Mouse (Mus musculus): ENCODE data around the gene Gm45208. TPM values are rescaled to one million over a fixed set of nuclear protein-coding genes. Genes with fewer than 3 reads are reported as not detected.

The Gm45208 gene
- not detected for polyA plus RNA-seq (2021)

- peak; percentile 84 for ATAC-seq
- H3K27me3 ChIP-seq: peaks cover 5% of the 10 kb centered on the region
- POLR2A ChIA-PET: interaction anchor here (0.5 kb wide), 1 partner anchor 66 kb away, joined by 3 read pairs; no protein-coding TSS in a partner anchor
- no peak for TF ChIP-seq CTCF (IDR thresholded peaks at IDR 0.05)
- peak; percentile 38 for DNase-seq (ENCODE audit: low read depth, low spot score)
- in situ Hi-C loops (cut with MboI; ENCODE audit: low pct_unique_long_range_greater_than_20kb): no loop called here
- CTCF ChIA-PET: no interaction called here
Measured at GRCm38 (mm10) chrX:7721514-7722281, at the start of gene Gm45208. Gm45208 (plus strand) TSS chrX:7722245.

GRCm38 (mm10) chrX:7672739-7673138 is 49.3 kb upstream of the Gm45208 start:
- no peaks in the 10 kb centered on the region for H3K27me3 ChIP-seq
- TF ChIP-seq CTCF (IDR thresholded peaks at IDR 0.05): no peak
- POLR2A ChIA-PET: no interaction called here
- DNase-seq (ENCODE audit: low read depth, low spot score): no peak
- ATAC-seq: no peak
- CTCF ChIA-PET: no interaction called here
- in situ Hi-C loops (cut with MboI; ENCODE audit: low pct_unique_long_range_greater_than_20kb): no loop called here

DNA sequence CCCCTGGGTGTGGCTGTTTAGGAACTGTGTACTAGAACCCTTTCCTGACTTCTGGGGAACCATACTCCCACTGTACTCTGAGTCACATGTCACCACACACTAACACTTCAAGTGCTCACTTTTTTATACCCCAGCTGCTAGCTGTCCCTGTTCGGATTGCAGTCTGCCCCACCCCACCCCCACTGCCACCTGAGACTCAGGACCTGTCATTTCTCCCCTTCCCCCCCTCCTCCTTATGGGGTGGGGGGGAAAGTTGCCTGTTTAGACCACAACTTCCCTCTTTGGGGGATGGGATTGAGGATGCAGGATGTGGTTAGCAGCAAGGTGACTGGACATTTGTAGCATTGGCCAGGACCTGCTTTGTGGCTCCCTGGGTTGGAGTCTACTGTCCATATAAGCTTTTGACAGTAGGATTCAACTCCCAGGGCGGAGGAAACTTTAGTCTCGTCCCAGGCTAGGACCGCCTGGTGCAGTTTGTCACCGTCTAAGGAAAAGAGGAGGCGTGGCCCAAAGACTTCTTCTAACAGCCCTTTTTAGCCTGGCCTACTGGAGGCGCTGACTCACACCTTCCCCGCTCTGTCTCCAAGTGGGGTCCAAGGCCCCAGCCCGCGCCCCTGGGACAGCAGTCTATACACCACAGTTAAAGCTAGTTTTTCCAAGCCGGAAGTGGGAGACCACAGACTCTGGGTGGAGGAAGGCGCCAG is 48.3 kb upstream of the Gm45208 start:
- in situ Hi-C loops (cut with MboI; ENCODE audit: low pct_unique_long_range_greater_than_20kb): no loop called here
- no peak for ATAC-seq
- DNase-seq (ENCODE audit: low read depth, low spot score): no peak
- TF ChIP-seq CTCF (IDR thresholded peaks at IDR 0.05): no peak
- H3K27me3 ChIP-seq: peaks cover 4% of the 10 kb centered on the region
- CTCF ChIA-PET: no interaction called here
- POLR2A ChIA-PET: no interaction called here

DNA sequence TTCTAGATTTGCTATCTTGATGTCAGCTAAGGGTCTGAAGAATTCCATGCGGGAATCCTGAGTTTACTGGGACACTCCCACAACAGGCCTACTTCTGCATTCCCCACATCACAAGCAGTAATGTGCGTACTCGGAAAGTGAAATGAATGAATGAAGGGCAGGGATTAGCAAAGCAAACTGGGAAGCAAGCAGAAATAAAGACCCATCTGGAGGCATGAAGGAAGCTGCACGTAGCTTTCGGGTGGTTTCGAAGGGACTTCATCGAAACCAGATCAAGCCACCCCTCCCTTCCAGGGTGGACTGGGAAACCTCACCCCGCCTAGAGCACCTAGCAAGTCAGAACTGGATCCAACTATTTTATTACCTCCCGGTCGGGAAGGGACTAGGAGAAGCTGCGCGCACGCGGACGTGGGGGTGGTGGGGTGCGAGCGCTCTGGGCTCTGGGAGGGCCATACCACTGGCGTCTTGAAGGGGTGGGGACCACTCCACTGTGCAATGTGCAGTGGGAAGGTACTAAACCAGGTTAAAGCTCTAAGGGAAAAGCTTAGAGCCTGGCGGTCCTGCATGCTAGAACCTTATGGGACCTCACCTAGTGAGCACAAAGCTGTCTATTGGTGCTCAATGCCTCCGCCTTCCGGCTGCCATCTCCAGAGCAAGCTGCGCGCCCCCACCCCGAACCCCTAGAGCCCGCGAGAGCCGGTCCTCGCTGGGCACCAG is 47.6 kb upstream of the Gm45208 start:
- no peak for TF ChIP-seq CTCF (IDR thresholded peaks at IDR 0.05)
- CTCF ChIA-PET: no interaction called here
- ATAC-seq (no peak), DNase-seq (ENCODE audit: low read depth, low spot score) (no peak)
- in situ Hi-C loops (cut with MboI; ENCODE audit: low pct_unique_long_range_greater_than_20kb): no loop called here
- peaks cover 7% of the 10 kb centered on the region for H3K27me3 ChIP-seq
- POLR2A ChIA-PET: no interaction called here

- in situ Hi-C loops (cut with MboI; ENCODE audit: low pct_unique_long_range_greater_than_20kb): no loop called here
- ATAC-seq (no peak), DNase-seq (ENCODE audit: low read depth, low spot score) (no peak)
- no peak for TF ChIP-seq CTCF (IDR thresholded peaks at IDR 0.05)
- H3K27me3 ChIP-seq: peaks cover 7% of the 10 kb centered on the region
- CTCF ChIA-PET: no interaction called here
- POLR2A ChIA-PET: no interaction called here
Measured at GRCm38 (mm10) chrX:7675001-7675380, 47.1 kb upstream of the Gm45208 start.

DNA sequence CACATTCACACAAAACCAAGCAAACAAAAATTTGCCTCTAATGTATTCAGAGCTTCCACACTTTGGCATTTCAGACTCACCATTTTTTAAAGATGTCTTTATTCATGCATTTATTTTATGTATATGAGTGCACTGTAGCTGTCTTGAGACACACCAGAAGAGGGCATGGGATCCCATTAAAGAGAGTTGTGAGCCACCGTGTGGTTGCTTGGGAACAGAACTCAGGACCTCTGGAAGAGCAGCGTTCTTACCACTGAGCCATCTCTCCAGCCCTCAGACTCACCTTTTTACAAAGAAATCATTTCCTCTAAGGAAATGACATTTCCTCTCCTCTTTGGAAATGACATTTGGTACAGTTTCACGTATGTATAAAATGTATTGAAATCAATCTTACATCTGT is 43.1 kb upstream of the Gm45208 start:
- H3K27me3 ChIP-seq: peaks cover 20% of the 10 kb centered on the region
- POLR2A ChIA-PET: no interaction called here
- ATAC-seq: no peak
- TF ChIP-seq CTCF (IDR thresholded peaks at IDR 0.05): no peak
- CTCF ChIA-PET: interaction anchor here (0.9 to 1.0 kb wide), 2 partner anchors 15 to 210 kb away, joined by 3 read pairs; no protein-coding TSS in a partner anchor
- in situ Hi-C loops (cut with MboI; ENCODE audit: low pct_unique_long_range_greater_than_20kb): no loop called here
- no peak for DNase-seq (ENCODE audit: low read depth, low spot score)

DNA sequence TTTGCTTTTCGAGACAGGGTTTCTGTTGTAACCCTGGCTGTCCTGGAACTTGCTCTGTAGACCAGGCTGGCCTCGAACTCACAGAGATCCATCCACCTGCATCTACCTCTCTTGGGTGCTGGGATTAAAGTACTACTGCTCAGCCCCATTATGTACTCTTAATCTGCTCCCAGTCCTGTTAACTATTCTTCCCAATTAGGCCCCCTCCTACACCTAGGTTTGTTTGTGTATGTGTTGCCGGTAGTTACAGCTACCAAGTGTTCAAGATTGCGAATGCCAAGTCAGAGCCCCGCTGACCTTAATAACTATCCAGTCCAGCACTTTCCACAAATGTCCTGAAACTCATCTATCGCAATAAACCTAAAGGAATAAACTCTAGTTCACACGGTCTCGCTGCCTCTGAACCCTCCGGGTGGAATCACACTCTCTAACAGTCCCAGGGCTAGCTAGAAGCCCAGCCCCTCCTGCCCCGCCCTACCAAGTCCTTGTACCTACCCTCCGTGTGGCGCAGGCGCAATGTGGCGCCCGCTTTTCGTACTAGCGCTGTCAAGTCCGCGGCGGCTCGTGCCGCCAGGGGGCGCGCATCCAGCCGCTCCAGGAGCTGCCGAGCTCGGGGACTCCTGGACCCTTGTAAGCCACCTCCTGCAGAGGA is 42.5 kb upstream of the Gm45208 start:
- CTCF ChIA-PET: interaction anchor here (0.9 to 1.0 kb wide), 2 partner anchors 14 to 211 kb away, joined by 3 read pairs; no protein-coding TSS in a partner anchor
- POLR2A ChIA-PET: no interaction called here
- peak; percentile 41 for DNase-seq (ENCODE audit: low read depth, low spot score)
- TF ChIP-seq CTCF (IDR thresholded peaks at IDR 0.05): no peak
- in situ Hi-C loops (cut with MboI; ENCODE audit: low pct_unique_long_range_greater_than_20kb): no loop called here
- peak; percentile 92 for ATAC-seq
- peaks cover 20% of the 10 kb centered on the region for H3K27me3 ChIP-seq

GRCm38 (mm10) chrX:7680057-7680412 is 42.0 kb upstream of the Gm45208 start:
- peaks cover 20% of the 10 kb centered on the region for H3K27me3 ChIP-seq
- TF ChIP-seq CTCF (IDR thresholded peaks at IDR 0.05): no peak
- in situ Hi-C loops (cut with MboI; ENCODE audit: low pct_unique_long_range_greater_than_20kb): no loop called here
- ChIA-PET POLR2A (no interaction called here), CTCF (interaction anchor here (1.0 kb wide), 1 partner anchor 211 kb away, joined by 3 read pairs; no protein-coding TSS in a partner anchor)
- DNase-seq (ENCODE audit: low read depth, low spot score): no peak
- ATAC-seq: no peak

DNA sequence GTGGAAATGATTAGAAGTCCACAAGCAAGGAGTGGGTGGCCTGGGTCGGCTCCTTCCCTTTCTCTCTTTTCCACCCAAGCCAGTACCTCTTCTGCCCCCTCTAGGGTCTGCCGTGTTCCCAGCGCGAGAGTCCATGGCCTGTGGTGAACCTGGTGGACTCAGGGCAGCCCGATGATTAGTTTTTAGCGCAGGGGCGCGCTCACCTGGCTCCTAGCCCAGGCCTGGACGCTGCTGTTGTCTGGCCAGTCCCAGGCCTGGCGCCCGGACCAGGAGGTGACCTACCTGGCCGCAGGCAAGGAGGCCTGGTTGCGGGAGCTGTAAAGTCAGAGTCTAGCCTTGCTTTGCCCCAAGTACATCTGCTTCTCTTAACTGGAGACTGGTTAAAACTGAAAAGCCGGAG is 41.2 kb upstream of the Gm45208 start, which contains the start of gene Magix:
Gene Magix (minus strand): TSS at position 388 of the 400 bp plus-strand sequence.
- ChIA-PET CTCF (no interaction called here), POLR2A (no interaction called here)
- TF ChIP-seq CTCF (IDR thresholded peaks at IDR 0.05): no peak
- ATAC-seq: no peak
- peaks cover 20% of the 10 kb centered on the region for H3K27me3 ChIP-seq
- DNase-seq (ENCODE audit: low read depth, low spot score): no peak
- in situ Hi-C loops (cut with MboI; ENCODE audit: low pct_unique_long_range_greater_than_20kb): no loop called here

DNA sequence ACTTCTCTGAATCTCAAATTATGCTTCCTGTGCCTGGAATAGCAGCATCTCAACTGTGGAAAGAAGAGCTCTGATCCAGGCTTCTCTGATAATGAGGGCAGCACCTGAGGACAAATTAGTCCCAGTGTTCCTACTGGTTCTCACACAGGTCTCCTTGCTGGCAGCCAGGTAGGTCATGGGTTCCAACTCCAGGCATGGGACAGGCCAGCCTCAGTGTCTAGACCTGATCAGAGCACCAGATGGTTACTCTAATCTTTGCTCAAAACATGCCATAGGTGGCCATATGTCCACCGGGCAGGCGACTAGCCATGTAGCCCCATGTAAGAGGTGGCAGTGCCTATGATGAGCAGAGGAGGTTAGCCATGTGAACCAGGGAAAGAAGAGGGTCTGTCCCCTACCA is 33.7 kb upstream of the Gm45208 start:
- in situ Hi-C loops (cut with MboI; ENCODE audit: low pct_unique_long_range_greater_than_20kb): no loop called here
- ChIA-PET CTCF (no interaction called here), POLR2A (no interaction called here)
- no peak for TF ChIP-seq CTCF (IDR thresholded peaks at IDR 0.05)
- no peak for ATAC-seq
- no peak for DNase-seq (ENCODE audit: low read depth, low spot score)
- peaks cover 18% of the 10 kb centered on the region for H3K27me3 ChIP-seq
